Mouse (Mus musculus) cerebellum, adult 11 months (tissue): Measurements from ENCODE around the gene Gm49510.
"Not testable (repeated sequence)": the region's sequence is repeated elsewhere in the genome, so short reads cannot be mapped to it uniquely, and the experiment has no call there.

Experiments used
- DNase-seq: peaks from one replicate; pipeline ENCODE4 v3.0.0; 2022

Gene Gm49510

DNA sequence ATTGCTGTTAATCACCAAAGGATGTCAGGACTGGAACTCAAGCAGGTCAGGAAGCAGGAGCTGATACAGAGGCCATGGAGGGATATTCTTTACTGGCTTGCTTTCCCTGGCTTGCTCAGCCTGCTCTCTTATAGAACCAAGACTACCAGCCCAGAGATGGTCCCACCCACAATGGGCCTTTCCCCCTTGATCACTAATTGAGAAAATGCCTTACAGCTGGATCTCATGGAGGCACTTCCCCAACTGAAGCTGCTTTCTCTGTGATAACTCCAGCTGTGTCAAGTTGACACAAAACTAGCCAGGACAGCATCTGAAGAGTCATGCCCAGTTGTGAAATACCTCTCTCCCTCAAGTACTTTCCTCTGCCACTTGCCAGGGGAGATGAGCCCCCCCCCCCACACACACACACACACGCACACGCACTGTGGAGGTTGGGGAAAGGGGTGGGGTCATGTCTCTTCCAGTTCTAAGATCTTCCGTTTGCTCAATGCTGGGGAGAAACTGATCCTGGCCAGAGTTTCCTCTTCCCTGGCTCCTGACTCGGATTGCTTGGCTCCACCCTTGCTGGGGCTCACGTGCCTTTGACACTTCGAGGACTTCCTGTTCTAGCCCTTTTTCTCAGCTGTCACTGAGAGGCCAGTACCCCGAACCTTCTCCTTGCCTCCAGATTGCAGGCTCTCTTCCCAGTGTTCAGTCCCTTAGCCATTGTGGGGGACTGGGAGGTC lies 20.5 kb upstream of the Gm49510 start:
- DNase-seq: not testable (repeated sequence)

DNA sequence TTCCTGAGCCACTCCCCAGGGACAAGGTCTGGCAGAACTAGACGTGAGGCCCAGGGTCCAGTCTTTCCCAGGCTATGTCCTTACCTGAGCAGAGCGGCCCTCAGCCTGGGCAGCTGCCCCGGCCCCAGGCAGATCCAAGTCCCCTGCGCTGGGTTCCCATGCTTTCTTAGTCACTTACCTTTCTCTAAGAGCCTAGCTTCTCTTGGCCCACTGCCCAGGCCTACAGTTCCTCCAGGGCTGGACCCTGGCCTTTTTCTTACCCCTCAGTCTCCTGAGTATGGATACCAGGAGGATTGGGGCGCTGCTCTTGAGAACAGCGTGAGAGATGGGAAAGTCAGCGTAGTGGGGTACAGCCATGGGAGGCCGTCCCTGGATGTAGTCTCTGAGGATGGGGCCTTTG lies 19.0 kb upstream of the Gm49510 start:
- DNase-seq: no peak

- no peak for DNase-seq
Measured at GRCm38 (mm10) chr15:78881828-78882227, 17.6 kb upstream of the Gm49510 start.

GRCm38 (mm10) chr15:78889401-78889853 lies 10.0 kb upstream of the Gm49510 start:
- no peak for DNase-seq

DNA sequence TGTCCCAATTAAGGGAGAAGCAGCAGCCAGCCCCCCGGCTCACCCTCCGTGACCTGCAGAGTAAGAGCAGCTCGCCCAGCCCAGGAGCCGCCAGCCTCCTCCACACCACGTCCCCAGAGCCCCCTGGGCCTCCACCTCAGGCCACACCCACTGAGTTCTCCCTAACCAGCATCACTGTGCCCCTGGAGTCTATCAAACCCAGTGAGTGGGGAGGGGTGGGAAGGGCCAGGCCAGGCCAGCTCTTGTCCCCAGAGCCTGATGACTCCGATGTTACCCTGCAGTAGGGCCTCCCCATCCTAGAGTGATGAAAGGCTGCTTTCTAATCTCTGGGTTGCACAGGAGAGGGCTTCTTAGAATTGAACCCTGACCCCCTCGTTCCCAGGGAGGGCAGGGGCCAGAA lies 7.0 kb upstream of the Gm49510 start:
- DNase-seq: no peak

DNA sequence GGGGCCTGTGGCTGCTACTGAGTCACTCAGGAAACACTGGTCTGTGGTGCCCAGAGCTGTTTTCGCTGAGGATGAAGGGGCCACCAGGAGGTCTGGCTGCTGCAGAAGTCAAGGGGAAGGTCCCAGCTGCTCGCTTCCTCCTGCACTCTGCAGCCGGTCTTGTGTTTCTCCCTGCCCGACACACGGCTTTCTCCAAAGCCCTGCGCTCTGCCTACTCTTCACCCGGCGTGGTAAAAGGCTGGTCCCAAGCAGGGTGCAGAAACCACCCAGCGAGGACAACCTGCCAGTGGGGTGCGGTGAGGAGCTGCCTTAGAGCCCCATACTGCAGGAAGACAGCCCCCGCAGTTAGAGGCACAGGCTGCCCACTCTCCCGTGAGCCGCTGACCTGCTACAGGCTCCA lies 4.7 kb upstream of the Gm49510 start:
- no peak for DNase-seq

GRCm38 (mm10) chr15:78895741-78896140 lies 3.7 kb upstream of the Gm49510 start:
- no peak for DNase-seq

DNA sequence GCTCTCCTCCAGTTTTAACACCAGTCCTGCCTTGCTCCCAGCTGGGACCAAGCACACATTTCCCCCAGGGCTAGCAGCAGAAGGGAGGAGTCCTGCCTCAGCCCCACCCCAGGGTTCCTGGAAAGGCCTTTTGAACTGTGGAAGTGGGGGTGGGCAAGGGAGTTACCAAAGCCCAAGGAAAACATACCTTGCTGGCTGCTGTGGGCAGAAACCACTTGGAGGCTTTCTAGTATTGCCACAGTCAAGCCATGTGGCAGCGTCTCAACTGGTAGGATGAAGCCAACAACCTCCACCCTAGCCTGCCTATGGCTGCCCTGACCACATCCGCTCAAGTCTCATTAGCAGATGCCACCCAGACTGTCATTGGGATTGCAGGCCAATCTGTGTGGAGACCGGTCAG lies 3.3 kb upstream of the Gm49510 start:
- DNase-seq: no peak

DNA sequence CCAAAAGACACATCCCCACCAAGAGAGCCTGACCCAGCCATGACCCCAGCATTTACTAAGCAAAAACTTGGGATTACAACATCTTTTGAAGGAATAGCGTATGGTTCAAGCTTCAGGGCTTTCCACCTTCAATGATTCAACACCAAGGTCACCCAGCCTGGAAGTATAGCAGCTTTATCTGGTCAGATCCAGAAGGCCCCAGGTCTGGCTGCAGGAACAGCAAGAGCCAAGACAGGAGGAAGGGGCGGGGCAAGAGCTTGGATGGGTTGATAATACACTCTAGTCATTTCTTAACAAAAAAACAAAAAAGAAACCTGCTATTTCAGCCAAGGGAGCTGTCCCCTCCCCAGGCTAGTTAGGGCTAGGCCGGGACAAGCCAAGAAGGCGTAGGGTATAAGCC lies 2.0 kb upstream of the Gm49510 start:
- DNase-seq: no peak

DNA sequence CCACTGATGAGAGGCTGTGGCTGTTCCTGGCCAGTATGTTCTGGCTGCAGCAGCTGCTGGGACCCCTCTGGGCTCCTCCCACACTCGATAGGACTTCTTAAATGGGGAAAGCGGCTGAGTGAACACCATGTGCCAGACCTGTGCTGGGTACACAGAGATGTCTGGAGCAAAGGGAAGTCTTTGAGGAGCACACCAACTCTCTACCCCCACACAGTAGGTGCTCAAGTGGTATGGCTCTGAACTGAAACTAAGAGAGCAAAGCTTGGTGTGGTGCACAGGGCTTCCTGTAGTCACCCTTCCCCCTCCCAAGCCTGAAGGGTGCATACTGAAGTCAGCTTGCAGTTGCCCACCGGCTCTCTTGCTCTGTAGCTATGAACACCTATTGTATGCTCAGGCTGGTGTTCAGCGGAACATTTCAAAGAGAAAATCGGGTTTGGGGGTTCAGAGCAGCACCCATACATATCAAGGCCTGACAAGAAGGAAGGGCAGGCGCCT lies 913 bp upstream of the Gm49510 start:
- no peak for DNase-seq

DNA sequence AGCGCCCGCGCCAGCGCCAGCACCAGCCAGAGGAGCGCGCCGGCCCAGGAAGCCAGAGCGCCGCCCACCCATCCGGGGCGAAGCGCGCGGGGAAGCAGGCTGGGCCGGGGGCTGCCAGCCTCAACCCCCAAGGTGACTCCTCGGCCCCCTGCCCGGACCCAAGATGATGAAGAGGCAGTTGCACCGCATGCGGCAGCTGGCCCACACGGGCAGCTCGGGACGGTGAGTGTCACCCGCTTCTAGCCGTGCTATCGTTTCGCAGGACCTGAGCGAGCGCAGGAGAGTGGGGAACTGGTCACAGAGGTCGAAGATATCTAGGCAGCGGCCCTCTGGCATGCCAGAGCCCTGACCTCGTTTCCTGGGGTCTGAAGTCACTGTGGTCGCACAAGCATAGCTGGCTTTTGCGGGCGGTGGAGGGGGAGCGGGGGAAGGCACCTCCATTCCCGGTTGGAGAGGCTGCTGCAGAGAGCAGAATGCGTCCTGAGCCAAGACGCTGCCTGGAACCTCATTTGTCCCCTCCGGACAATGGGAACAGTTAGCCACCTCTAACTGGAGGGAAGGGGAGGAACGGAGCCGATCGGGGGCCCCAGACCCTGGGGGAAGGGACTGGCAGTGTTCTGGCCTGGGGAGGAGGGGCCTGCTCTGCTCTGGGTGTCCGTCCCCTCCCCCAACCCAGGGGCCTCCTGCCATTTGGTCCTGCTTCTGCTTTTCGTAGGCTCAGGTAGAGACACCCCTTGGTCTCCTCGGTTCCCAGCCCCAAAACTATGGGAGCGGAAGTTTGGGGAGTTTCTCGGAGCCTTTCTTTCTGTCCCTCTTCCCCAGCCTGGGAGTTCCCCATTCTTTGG lies 495 bp downstream of the Gm49510 start, which contains the start of gene Sh3bp1:
Sh3bp1 (plus strand) TSS at position 29 of the 845 bp plus-strand sequence.
- DNase-seq: no peak

DNA sequence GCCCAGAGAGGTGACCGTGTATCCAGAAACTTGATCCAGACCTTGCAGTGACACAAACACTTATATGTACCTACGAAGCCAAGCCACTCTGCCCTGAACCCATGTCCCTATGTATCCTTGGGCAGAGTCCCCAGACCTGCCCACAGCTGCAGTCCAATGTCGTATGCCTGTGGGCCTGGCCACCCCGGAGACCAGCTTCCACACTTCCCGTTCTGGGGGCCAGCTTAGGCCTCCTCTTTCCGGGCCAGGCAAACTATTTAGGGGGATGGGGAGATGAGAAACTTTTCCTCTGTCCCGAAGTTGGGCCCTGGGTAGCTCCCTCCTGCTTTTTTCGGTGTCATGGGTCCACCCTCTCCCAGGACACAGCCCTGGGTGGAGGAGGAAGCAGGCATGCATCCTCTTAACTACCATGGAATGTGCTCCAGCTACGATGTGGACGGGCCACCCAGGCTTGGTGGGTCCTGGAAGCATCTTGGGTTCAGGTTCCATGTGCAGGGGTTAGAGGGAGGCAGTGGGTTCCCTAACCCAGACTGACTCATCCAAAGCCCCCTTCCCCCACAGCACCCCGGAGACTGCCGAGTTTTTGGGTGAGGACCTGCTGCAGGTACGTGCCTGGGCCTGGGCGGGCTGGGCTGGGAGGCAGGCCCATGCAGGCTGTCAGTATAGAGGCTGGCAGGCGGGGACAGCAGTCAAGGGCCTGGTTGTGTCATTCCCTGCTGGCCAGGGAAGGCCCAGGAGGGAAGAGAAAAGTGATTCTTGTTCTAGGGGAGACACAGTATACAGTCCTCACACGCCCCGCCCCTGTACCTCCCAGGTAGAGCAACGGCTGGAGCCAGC lies 1.3 kb downstream of the Gm49510 start:
- no peak for DNase-seq

- no peak for DNase-seq
Measured at GRCm38 (mm10) chr15:78901422-78901789, 1.9 kb downstream of the Gm49510 start.

DNA sequence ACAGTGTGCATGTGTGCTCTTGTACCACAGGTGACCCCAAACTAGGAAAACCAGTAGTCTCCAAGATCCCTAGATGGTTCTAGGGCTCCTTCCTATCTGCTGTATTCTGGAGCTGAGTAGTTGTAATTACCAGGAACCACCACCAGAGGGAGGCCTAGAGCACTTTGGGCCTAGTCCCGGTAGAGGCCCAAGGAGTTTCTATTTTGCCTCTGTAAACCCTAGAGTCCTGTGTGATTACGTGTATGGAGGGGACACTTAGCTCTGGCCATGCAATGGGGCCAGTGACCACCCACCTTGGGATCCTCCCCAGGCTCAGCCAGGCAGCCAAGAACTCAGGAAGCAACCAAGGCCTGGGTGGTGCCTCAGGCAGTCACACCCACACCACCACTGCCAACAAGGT lies 3.8 kb downstream of the Gm49510 start:
- peak; percentile 78 for DNase-seq

- no peak for DNase-seq
Measured at GRCm38 (mm10) chr15:78908399-78908798, 8.9 kb downstream of the Gm49510 start.

- DNase-seq: no peak
Measured at GRCm38 (mm10) chr15:78908982-78909381, 9.5 kb downstream of the Gm49510 start.

DNA sequence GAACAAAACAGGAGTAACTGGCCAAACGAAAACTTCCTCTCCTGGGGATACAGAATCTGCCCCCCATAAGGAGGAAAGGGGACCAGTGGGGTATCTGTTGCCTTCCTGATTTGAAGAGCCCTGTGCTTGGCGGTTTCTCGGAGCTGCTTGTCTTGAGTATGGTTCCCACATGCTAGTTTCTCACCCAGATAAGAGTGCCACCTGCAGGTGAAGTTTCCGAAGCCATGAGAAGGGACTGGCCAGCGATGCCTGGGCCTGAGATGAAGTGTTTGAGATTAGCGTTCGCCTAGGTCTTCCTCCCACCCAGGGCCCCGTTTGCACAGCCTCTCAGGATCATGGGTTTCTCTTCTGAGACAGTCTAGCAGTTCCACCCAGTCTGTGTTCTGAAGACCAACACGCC lies 12.6 kb downstream of the Gm49510 start:
- peak; percentile 39 for DNase-seq

- peak; percentile 97 for DNase-seq
Measured at GRCm38 (mm10) chr15:78913632-78914090, 14.2 kb downstream of the Gm49510 start, which contains the start of gene Pdxp. Pdxp (plus strand) TSS chr15:78913919.

DNA sequence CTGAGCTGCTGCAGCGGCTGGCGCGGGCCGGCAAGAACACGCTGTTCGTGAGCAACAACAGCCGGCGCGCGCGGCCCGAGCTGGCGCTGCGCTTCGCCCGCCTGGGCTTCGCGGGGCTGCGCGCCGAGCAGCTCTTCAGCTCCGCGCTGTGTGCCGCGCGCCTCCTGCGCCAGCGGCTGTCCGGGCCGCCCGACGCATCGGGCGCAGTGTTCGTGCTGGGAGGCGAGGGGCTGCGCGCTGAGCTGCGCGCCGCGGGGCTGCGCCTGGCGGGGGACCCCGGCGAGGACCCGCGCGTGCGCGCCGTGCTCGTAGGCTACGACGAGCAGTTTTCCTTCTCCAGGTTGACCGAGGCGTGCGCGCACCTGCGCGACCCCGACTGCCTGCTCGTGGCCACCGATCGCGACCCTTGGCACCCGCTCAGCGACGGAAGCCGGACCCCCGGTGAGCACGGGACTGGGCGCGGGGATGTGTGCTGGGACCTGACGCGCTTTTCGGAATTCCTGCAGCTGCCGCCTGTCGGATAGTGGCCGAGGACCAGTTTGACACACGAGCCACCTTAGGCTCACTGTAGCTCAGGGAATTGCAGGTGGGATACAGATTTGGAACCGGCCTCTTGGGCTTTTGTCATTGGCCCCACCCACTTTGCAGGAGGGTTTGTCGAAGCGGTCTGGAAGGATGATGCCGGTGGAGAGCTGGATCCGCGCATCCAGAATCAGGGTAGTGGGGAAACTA lies 14.8 kb downstream of the Gm49510 start:
- DNase-seq: peak; percentile 73

DNA sequence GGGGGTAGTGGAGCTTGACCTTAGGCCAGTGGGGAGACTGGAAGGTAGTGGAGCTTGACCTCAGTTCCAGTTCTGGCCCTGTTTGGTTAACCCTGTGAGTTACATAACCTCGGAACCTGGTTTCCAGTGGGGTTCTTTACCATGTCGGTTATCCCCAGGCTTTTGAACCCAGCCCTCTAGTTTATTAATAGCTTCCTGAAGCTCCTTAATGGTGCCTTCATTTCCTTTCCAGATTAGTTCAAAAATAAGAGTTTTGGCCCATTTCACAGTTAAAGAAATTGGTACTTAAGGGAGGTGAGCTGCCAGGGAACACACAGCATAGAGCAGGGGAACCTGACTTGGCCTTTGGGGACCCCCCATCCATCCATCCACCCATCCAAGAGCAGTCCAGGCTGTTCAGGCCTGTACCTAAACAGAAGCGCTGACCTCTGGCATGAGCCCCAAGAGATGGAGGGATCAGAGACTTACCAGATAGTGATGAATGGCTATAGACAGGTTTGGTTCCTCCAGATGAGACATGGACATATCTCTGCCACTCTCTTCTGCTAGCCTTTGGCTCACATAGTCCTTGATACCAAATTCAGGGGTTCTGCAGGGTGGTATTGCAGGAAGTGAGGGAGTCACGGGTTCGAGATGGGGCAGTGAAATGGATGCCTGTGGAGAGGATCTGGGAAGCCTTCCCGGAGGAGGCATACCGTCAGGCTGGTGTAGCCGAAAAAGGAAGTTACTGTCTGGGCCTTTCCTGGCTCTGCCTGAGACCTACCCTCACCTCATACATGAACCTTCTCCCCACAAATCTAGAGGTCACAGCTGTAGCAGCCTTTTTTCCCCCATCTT lies 15.6 kb downstream of the Gm49510 start:
- DNase-seq: peak; percentile 43

DNA sequence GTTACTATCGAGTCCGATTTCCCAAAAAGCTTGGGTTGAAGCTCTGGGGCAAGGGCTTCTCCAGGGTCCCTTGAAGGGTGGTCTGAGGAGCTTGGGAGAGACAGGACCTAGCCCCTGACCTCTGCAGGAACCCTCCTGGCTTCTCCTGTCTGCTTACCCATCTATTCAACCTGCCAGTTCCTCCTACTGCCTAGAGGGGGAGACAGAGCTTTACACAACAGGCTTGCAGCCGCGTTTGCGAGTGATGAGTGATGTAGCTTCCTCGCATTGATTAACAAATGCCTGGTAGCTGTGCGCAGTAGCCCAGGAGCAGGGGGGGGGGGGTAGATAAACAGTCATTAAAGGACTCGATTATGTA lies 16.2 kb downstream of the Gm49510 start:
- DNase-seq: peak; percentile 68
